Mouse (Mus musculus): ENCODE measurements around the gene Dnttip2.

- no peak for TF ChIP-seq CTCF (IDR thresholded peaks at IDR 0.05; ENCODE audit: low read depth)
- no peak for TF ChIP-seq EP300 (optimal IDR thresholded peaks at IDR 0.05)
These were observed at the start of gene Dnttip2 for GRCm38 (mm10) chr3:122274241-122275024.

Data from stomach, postnatal 0 days (tissue).